Mouse (Mus musculus) heart, postnatal 14 days (tissue): ENCODE measurements around the gene Rd3. TPM values are rescaled to one million over a fixed set of nuclear protein-coding genes. Genes with fewer than 3 reads are reported as not detected.
A peak's percentile ranks its signal among the peaks of the same experiment; 100 is the strongest.

Experiments used
- DNase-seq, 2 experiments: peaks; one replicate each; pipeline ENCODE4 v3.0.0; 2021 to 2022
- intact Hi-C: fragments of 180-260 bp; cut with DNase I; formaldehyde crosslinking; loops from one replicate; pipeline ENCODE4 v1.15.1; 2025
- total RNA-seq, 2 experiments: library from RNA; stranded (reverse); gene quantifications; 2 replicates each; pipeline ENCODE4 v1.2.3; 2021

Rd3 gene
- total RNA-seq, 2 experiments from 2014 or later: 0.45 to 0.51 TPM

DNA sequence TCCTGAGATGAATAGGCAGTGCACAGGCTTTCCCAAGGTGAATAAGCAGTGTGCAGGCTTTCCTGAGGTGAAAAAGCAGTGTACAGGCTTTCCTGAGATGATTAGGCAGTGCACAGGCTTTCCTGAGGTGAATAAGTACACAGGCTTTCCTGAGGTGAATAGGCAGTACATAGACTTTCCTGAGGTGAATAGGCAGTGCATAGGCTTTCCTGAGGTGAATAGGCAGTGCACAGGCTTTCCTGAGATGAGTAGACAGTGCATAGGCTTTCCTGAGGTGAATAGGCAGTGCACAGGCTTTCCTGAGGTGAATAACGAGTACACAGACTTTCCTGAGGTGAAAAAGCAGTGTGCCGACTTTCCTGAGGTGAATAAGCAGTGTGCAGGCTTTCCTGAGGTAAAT, 16.2 kb upstream of the Rd3 start:
- intact Hi-C loops: no loop called here
- no peak for DNase-seq

DNA sequence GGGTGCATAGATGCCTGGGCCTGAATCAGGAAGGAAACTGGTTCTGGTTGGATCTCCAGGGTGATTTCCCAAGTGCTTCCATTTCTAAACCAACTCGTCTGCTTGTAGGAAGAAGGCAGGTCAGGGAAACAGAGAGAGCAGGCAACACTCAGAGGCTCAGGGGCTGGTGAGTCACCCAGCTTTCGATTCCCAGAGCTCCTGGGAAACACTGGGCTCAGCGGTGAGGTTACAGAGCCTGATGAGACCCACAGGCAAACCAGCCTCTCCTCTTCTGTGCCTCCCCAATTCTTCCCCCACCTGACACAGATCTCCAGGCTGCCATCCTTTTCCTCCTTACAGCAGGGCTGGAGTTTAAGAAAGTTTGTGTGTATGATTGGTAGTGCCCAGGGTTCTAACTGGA, 13.8 kb upstream of the Rd3 start:
- intact Hi-C loops: loop anchor here (2.0 kb wide), 1 partner anchor 55 kb away; no protein-coding TSS in a partner anchor
- DNase-seq: no peak

DNA sequence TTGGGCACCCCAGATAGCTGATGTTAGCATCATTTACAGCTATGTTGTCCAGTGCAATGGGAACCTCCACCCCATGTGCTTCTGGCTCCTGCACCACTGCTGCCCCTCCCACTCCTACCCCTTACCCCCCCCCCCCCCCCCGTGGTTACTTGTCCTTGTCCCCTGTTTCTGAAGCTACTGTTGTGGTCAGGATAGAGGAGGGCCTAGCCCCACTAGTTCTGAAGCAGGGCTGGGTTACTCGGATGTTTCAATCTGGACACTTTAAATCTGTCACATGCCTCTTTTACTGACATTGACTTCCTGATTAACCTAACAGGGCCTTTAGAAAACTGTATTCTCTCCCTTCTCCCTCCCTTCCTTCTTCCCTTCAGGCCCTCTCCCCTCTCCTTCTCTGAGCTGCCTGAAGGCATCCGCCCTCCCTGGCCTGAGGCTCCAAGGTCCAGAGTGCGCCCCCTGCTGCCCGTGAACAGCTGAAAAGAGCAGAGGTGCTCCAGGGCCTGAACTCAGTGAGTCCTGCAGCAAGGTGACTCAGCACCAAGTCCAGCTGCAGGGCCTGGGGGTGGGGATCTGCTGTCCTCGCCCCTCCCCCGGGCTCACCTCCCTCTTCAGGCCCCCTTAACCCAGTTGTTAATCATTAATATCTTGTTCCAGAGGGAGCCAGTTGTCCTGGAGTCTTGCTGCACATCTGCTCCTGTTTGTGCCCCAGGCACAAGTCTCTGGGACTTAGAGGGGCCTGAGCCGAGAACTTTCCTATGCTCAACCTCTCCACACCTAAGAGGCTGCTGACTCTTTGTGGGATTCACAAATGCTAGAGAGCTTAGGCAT, 13.0 kb upstream of the Rd3 start:
- intact Hi-C loops: loop anchor here (1.0 to 2.0 kb wide), 2 partner anchors 55 to 130 kb away; no protein-coding TSS in a partner anchor
- peak; percentile 92 to 96 for DNase-seq

DNA sequence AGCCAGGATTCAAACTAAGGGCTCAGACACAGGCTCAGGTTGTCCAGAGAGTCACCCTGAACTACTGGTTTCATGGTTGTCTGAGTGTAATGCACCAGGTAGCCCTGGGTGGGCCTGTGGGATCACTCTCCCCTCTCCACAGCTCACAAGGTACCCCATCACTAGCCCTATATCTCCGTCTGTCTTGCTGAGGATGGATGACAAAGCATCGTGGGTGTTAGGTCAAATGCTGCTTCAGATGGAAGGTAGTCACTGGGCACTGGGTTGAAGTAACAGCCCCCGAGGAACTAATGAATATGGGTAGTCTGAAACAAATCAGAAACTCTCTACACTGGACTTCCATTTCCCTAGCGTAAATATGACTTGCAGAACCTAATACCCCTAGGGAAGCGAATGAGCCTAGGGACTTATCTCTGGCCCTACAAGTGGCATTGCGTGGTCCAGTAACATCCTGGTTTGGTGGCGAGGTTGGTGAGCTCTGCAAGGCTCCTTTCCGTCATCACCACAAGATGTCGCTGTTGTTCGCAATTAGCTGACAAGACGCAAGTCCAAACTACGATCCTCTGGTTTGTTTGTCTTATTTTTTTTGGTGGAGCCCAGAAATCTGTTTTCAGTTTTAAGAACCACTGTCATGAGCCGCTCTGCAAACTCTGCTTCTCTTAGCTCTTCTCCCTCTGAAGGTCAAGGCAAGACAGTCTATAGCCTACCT, 12.2 kb upstream of the Rd3 start:
- peak; percentile 77 to 89 for DNase-seq
- intact Hi-C loops: loop anchor here (1.0 kb wide), 2 partner anchors 128 to 131 kb away; no protein-coding TSS in a partner anchor

DNA sequence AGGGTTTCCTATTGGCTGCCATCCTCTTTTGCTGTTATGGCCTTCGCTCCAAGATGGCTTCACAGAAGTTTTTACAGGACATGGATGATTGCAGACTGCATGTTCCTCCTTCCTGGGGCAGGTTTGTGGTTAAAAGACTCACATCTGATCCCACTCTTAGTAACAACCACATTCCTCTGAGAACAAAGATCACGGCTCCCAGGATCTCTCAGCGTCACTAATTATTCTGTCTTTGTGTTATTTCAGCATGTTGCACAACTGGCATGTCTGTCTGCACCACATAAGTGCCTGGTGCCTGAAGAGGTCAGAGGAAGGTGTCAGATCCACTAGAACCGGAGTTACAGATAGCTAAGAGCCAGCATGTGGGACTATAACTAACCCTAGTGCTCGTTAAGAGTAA, 7.2 kb upstream of the Rd3 start:
- intact Hi-C loops: no loop called here
- DNase-seq: no peak

DNA sequence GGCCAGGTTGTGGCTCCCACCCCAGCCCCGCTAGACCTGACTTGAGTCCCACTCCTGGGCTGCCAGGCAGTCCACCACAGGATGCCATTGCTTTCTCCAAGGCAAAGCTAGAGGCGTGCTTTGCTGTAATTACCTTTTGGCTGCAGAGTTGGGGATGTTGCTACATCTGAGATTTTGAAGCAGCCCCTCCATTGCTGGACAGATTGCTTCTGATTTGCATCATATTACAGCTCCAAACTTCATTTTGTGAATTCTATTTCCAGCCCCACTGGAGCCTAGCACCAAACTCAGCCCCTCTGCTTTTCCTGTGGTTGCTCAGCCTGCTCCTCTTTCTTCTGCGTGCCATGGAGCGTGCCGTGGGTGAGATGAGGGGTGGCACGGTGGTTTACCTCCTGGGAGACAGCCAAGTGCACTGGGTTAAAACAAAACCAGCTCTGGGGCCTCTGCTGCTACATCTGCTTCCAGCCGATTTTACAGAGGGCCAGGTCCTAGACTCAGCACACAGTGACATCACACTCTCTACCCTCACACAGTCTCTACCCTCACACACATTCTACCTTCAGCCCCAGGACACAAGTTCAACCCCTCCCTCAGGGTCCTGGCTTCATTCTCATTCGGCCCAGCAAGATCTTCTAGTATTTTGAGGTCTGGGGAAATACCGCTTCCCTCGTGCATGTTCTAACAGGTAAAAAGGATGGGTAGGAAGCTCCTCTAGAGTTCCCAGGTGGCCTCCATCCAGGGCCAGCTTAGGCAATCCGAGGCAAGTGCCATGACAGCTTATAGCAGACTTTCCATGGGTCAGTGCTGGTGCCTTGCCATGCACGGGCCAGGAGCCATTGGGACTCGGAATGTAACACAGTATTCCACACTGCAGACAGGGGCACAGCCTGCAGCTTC, 2.4 kb upstream of the Rd3 start:
- DNase-seq: no peak
- intact Hi-C loops: no loop called here

DNA sequence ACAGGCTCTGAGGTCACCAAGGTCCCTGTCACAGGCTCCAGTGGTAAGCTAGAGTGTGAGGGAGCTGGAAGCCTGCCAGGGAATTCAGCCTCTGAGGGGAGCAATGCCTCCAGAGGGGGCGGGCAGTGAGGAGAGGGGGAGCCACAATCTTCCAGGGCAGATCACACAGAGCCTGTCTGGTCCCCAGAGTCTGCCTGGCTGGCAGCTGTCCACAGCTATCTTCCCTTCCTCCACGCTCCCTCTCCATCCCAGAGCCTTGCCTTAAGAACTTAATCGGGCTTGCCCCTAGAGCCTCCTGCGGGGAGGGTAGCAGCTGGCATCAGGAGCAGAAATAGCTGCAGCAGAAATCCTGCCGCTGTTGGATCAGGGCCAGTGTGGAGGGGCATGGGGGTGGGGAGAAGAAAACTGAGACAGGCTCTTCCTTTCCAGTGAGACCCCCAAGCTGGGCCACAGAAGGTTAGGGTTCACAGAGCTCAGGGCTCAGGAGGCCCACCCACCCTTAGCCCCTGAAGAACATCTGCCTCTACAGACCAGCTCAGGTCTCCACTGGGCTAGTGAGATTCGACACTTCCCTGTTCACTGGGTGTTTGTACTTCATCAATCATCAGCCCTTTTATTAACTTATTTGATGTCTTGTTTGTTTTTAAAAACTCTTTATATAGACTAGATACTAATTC, 4.4 kb downstream of the Rd3 start:
- DNase-seq: peak; percentile 46 to 60
- intact Hi-C loops: no loop called here

DNA sequence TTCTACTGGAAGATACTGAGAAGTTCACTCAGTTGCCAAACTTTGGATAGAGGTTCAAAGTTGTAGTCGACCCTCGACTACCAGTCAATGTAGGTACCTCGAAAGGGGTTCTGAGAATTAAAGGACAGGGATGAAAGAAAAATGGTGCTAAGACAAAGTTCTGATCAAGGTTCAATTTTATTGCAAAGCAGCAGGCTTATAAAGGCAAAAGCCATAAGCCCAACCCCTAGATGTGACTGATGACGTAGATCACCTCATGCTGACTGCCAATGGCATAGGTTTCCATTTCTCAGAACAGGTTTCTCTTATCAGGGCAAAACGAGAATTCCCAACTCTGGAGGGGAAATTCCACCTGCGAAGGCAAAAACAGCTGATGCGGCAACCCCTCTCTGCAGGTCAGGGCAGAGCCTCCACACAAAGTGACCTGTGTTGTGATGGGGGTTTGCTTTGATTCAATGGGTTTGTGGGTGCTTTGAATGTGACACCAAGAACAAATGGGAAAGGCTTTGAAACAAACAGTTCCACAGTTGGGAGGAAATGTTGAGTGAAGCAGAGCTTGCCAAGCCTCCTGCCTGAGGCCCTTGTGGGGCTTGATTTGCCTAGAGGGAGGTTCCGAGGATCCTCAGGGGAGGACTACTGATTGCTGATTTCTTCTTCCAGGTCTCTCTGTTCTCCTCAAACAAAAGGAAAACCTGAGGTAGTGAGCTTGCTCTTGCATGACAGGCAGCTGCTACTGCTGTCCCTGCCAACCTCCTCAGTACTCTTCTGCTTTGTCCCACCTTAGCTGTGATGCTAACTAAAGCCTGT, 9.7 kb downstream of the Rd3 start:
- no peak for DNase-seq
- intact Hi-C loops: no loop called here

DNA sequence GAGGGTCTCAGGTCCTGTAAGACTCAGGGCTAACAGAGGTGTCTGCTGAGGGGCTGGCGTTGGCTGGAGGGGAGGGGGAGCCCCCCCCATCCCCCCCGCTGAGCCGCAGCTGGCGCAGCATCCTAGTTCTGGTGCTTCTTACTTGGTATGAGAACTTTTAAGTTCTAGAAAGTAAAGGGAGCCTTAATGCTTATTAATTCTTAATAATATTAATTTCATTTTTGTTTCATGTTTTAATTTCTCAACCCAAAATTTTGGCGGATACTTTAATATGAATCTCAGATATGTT, 10.3 kb downstream of the Rd3 start:
- intact Hi-C loops: no loop called here
- no peak for DNase-seq

DNA sequence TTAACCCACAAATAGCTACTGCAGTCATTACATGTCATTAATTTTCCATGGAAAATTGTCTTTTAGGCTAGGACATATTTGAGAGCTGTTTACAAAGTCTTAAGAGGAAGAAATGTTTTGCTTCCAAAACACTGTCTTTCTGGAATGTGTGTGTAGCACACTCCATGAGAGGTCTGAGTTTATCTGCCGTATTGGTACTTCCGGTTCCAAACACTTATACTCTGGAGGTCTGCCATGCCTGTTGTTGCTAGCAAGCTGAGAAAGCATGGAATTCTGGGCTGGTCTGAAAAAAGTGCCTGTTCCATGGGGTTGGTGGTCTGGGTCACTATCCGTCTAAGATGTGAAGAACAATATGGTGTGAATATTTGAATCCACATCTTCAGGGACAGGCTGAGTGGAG, 11.5 kb downstream of the Rd3 start:
- peak in 1 of 2 experiments; percentile 33 for DNase-seq
- intact Hi-C loops: no loop called here

DNA sequence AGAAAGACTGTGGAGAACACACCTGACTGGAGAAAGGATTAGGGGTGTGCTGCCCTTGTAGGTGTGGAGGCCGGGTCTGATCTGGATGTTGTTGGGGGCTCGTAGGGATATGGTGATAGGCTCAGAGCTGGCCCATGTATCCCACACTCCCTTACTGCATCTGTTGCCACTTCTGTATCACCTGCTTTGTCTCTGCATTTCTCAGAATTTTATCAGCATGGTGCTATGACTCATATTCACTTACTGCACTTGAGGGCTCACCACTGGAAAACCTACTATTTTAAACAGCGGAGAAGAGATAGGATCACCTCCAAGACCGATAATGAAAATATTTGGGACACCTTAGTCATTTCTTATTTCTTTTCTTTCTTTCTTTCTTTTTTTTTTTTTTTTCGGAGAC, 11.9 kb downstream of the Rd3 start:
- intact Hi-C loops: no loop called here
- no peak for DNase-seq

DNA sequence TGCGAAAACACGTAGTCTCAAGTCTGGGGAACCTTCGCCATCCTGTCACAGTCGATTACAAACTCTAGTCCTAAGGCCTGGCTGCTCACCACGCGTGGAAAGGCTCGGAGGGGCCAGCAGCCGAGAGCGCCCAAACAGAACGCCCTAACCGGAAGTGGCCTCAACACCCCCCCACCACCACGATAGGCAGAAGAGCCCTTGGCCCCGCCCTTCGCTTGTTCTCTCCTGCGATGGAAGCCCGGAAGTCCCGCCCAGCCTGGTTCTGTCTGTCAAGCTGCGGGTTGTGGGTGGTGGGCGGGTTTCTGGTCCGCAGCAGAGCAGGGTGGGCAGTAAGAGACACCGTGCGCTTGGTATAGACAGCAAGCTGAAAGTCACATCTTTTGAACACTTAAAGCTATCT, 12.8 kb downstream of the Rd3 start:
- peak; percentile 95 to 96 for DNase-seq
- intact Hi-C loops: no loop called here

DNA sequence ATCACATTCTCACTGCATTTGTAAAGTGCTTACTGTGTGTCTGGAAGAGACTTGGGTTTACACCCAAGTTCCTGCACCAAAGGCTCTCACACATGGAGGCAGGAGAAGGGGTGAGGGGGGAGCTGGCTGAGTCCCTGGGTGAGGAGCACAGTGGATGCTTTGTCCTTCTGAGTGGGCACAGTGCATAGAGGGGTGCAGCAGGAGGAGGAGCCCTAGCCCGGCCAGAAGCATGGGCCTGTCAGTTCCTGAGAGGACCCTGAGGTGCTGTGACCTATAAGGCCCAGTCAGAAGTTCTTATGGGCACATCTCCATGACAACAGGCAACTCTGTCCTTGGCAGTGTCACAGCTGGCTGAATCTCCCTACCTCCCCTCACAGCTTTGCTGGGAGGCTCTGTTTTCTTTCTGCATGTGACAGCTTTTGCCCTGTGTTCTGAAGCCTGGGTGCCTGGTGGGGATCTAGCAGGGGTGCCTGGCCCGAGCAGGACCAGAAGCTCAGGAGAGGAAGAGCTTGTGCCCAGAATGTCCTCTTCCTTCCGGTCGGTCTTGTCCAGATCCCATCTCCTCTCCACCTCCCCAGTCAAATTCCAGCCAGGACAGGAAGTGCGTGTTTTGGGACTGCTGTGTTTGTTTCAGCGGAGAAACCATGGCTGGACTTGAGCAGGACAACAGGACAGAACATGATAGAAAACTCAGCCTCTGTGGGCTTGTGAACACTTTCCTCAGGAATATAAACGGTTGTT, 15.0 kb downstream of the Rd3 start:
- intact Hi-C loops: no loop called here
- no peak for DNase-seq

DNA sequence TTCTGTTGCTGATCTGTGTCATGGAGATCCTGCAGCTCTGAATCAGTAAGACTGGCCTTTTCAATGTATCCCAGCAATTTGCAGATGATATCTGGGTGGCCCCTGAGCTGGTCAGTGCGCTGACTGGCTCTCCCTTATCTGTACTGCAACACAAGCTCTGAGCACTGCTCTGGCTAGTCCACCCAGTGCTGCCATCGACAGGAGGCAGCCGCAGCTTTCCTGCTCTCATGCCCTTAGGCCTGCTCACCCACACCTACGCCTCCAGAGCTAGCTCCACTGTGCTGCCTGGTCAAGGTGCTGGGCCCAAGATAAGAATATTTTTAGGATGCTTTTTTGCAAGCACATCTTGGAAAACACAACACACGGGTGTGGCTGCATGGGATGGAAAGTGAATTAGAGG, 17.3 kb downstream of the Rd3 start:
- intact Hi-C loops: no loop called here
- no peak for DNase-seq

DNA sequence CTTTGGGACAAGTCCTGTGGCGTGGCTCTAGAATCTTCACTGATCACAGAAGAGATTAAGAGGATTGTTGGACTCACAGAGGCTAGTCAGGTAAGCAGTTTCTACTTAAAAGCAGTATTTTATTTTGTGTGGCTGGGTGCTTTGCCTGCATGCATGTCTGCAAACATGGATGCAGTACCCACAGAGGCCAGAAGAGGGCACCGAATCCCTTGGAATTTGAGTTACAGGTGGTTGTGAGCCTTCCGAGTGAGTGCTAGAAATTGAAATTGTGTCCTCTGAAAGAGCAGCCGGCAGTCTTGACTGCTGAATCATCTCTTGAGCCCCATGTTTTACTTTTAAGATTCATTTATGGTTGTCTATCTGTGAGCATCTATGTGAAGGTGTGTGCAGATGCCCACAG, 18.3 kb downstream of the Rd3 start:
- DNase-seq: peak; percentile 61 to 78
- intact Hi-C loops: no loop called here

DNA sequence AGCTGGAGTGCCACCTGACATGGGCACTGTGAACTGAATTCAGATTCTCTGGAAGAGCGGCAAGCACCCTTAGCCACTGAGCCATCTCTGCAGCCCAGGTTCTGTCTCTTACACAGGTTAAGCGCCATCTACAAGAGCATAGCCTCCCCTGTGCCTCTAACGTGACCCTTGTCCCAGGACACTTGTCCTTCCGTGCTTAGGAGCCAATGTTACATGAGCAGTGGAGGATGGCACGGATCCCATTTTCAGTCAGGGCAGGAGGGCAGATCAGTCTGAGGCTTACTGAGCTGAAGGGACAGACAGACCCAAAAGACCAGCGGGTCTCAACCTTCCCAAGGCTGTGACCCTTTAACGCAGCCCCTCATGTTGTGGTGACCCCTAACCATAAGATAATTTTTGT, 18.7 kb downstream of the Rd3 start:
- no peak for DNase-seq
- intact Hi-C loops: no loop called here

DNA sequence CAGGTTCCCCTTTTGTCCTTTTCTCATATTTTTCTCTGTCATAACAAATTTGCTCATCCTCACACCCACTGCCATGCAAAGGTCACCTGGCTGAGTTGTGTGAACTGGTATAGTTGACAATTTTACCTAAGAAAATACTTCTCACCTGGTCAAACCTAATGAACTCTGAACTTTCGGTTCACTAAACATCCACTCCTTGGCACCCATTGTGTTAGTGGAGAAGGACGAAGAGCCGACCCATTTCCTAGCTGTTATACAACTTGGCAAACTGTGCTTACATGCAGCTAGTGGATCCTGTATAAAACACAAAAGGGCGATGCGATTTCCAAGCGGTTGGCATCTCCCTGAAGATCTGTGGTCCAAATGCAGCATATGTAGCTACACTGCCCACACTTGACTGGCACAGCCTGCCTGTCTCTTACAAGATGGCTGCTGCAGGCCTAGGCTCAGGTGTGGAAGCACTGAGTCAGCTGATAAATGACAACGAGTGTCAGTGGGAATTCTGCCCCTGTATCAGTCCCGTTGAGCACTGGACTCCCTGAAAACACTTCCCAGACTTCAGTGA, 19.5 kb downstream of the Rd3 start:
- DNase-seq: no peak
- intact Hi-C loops: no loop called here

DNA sequence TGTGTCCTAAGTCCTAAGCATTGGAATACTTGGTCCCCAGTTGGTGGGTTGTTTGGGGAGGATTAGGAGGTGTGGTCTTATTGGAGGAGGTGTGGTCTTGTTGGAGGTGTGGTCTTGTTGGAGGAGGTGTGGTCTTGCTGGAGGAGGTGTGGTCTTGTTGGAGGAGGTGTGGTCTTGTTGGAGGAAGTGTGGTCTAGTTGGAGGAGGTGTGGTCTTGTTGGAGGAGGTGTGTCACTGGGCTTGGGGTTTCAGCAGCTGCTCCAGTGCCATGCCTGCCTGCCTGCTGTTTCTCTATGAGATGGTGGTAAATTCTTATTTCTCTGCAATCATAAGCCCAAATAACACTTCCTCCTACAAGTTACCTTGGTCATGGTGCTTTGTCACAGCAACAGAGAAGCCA, 21.9 kb downstream of the Rd3 start:
- DNase-seq: no peak
- intact Hi-C loops: no loop called here
